Mouse (Mus musculus) MEL (cell line): ENCODE results near the gene Limch1. TPM values are rescaled to one million over a fixed set of nuclear protein-coding genes. Genes with fewer than 3 reads are reported as not detected.

Source experiments
- DNase-seq: peaks from one replicate; pipeline ENCODE4 v3.0.0; 2011; ENCODE audit warnings: low read depth, low spot score
- H3K27ac ChIP-seq: 2 replicates; pipeline ENCODE4 v1.5.1; 2012; ENCODE audit warnings: low read depth, mild to moderate bottlenecking, control low read depth, low read length, moderate library complexity; ENCODE audit not compliant: control insufficient read depth
- H3K27me3 ChIP-seq, 2 experiments: fragments of 150-350 bp in 1 of 2; sonication (generic) in 1 of 2; 2 replicates each; pipeline ENCODE4 v1.6.1; 2012; ENCODE audit warnings: low read length in 2 of 2, mild to moderate bottlenecking in 2 of 2, improper control_type of control experiment in 1 of 2, moderate library complexity in 1 of 2; ENCODE audit not compliant: insufficient read depth in 2 of 2, control insufficient read depth in 1 of 2
- H3K36me3 ChIP-seq, 2 experiments: 2 replicates each; pipeline ENCODE4 v1.6.1; 2012 to 2014; ENCODE audit warnings: low read length in 2 of 2, improper control_type of control experiment in 1 of 2, inconsistent platforms in 1 of 2, mild to moderate bottlenecking in 1 of 2; ENCODE audit not compliant: insufficient read depth in 2 of 2, control insufficient read depth in 1 of 2
- H3K4me1 ChIP-seq, 2 experiments: fragments of 150-350 bp in 1 of 2; sonication (generic) in 1 of 2; 2 replicates each; pipeline ENCODE4 v1.6.1; 2012; ENCODE audit warnings: low read length in 2 of 2, improper control_type of control experiment in 1 of 2, mild to moderate bottlenecking in 1 of 2; ENCODE audit not compliant: insufficient read depth in 2 of 2, control insufficient read depth in 1 of 2
- H3K4me3 ChIP-seq, 2 experiments: fragments of 150-350 bp in 1 of 2; sonication (generic) in 1 of 2; 2 replicates each; pipeline ENCODE4 v1.5.1; 2012; ENCODE audit warnings: low read depth in 2 of 2, low read length in 2 of 2, mild to moderate bottlenecking in 2 of 2, moderate library complexity in 2 of 2, control low read depth in 1 of 2, improper control_type of control experiment in 1 of 2; ENCODE audit not compliant: control insufficient read depth in 1 of 2, insufficient read depth in 1 of 2
- H3K79me2 ChIP-seq: 2 replicates; pipeline ENCODE4 v1.6.1; 2012; ENCODE audit warnings: mild to moderate bottlenecking, low read length, moderate library complexity; ENCODE audit not compliant: control insufficient read depth, poor library complexity, insufficient read depth
- H3K9ac ChIP-seq: 2 replicates; pipeline ENCODE4 v1.6.1; 2012; ENCODE audit warnings: low read depth, mild to moderate bottlenecking, control low read depth, low read length, moderate library complexity; ENCODE audit not compliant: control insufficient read depth, poor library complexity, severe bottlenecking
- H3K9me3 ChIP-seq: fragments of 150-350 bp; sonication (generic); replicated peaks from 2 replicates; pipeline ENCODE4 v1.6.1; 2012; ENCODE audit warnings: mild to moderate bottlenecking, low read length, improper control_type of control experiment, moderate library complexity; ENCODE audit not compliant: insufficient read depth
- BHLHE40 ChIP-seq: IDR thresholded peaks from 2 replicates; pipeline ENCODE4 v1.6.1; 2012; ENCODE audit warnings: low read depth, mild to moderate bottlenecking, inconsistent platforms, low read length, improper control_type of control experiment, borderline replicate concordance
- CTCF ChIP-seq, 3 experiments: IDR thresholded peaks in 2 of 3; conservative IDR thresholded peaks in 1 of 3; 2 replicates each; pipeline ENCODE4 v1.5.1; 2011 to 2012; ENCODE audit warnings: low read length in 3 of 3, low read depth in 2 of 3, mild to moderate bottlenecking in 2 of 3, improper control_type of control experiment in 1 of 3, inconsistent platforms in 1 of 3, mixed read lengths in 1 of 3, moderate library complexity in 1 of 3; ENCODE audit not compliant: control insufficient read depth in 1 of 3, insufficient read depth in 1 of 3, poor library complexity in 1 of 3, severe bottlenecking in 1 of 3
- E2F4 ChIP-seq: IDR thresholded peaks from 2 replicates; pipeline ENCODE4 v1.6.1; 2011; ENCODE audit warnings: low read depth, low read length, improper control_type of control experiment, borderline replicate concordance
- ELF1 ChIP-seq: IDR thresholded peaks from 2 replicates; pipeline ENCODE4 v1.6.1; 2014; ENCODE audit warnings: low read depth, mild to moderate bottlenecking, inconsistent platforms, low read length, improper control_type of control experiment, moderate library complexity
- EP300 ChIP-seq, 2 experiments: IDR thresholded peaks; 2 replicates each; pipeline ENCODE4 v1.6.1; 2011; ENCODE audit warnings: improper control_type of control experiment in 2 of 2, low read length in 2 of 2, low read depth in 1 of 2, mild to moderate bottlenecking in 1 of 2
- ETS1 ChIP-seq: IDR thresholded peaks from 2 replicates; pipeline ENCODE4 v1.6.1; 2012; ENCODE audit warnings: low read depth, mild to moderate bottlenecking, inconsistent platforms, low read length, improper control_type of control experiment, moderate library complexity
- GABPA ChIP-seq: IDR thresholded peaks from 2 replicates; pipeline ENCODE4 v1.6.1; 2012; ENCODE audit warnings: low read depth, mild to moderate bottlenecking, inconsistent platforms, low read length, improper control_type of control experiment, moderate library complexity
- JUND ChIP-seq: IDR thresholded peaks from 2 replicates; pipeline ENCODE4 v1.6.1; 2011; ENCODE audit warnings: low read depth, mild to moderate bottlenecking, improper control_type of control experiment, low read length
- MAX ChIP-seq: IDR thresholded peaks from 2 replicates; pipeline ENCODE4 v1.6.1; 2011; ENCODE audit warnings: low read length, improper control_type of control experiment
- MXI1 ChIP-seq: IDR thresholded peaks from 2 replicates; pipeline ENCODE4 v1.6.1; 2011; ENCODE audit warnings: mild to moderate bottlenecking, low read depth, low read length, improper control_type of control experiment
- NELFE ChIP-seq: IDR thresholded peaks from 2 replicates; pipeline ENCODE4 v1.6.1; 2011; ENCODE audit warnings: low read depth, low read length, improper control_type of control experiment
- NRF1 ChIP-seq: IDR thresholded peaks from 2 replicates; pipeline ENCODE4 v1.6.1; 2014; ENCODE audit warnings: low read depth, mild to moderate bottlenecking, inconsistent platforms, low read length, improper control_type of control experiment, moderate library complexity; ENCODE audit not compliant: poor library complexity, insufficient read depth, severe bottlenecking
- POLR2A ChIP-seq, 2 experiments: IDR thresholded peaks; 2 replicates each; pipeline ENCODE4 v1.6.1; 2011 to 2012; ENCODE audit warnings: low read length in 2 of 2, mild to moderate bottlenecking in 2 of 2, control low read depth in 1 of 2, improper control_type of control experiment in 1 of 2, low read depth in 1 of 2, moderate library complexity in 1 of 2; ENCODE audit not compliant: control insufficient read depth in 1 of 2, insufficient read depth in 1 of 2, poor library complexity in 1 of 2
- POLR2AphosphoS2 ChIP-seq: IDR thresholded peaks from 2 replicates; pipeline ENCODE4 v1.6.1; 2011; ENCODE audit warnings: low read length, improper control_type of control experiment
- RAD21 ChIP-seq: IDR thresholded peaks from 2 replicates; pipeline ENCODE4 v1.6.1; 2011; ENCODE audit warnings: mild to moderate bottlenecking, low read depth, low read length, improper control_type of control experiment
- SMC3 ChIP-seq: IDR thresholded peaks from 2 replicates; pipeline ENCODE4 v1.6.1; 2011; ENCODE audit warnings: low read depth, low read length, improper control_type of control experiment
- TAL1 ChIP-seq: IDR thresholded peaks from 2 replicates; pipeline ENCODE4 v1.6.1; 2012; ENCODE audit warnings: mild to moderate bottlenecking, inconsistent platforms, low read length, moderate library complexity, mixed read lengths
- TBP ChIP-seq: IDR thresholded peaks from 2 replicates; pipeline ENCODE4 v1.8.0; 2011; ENCODE audit warnings: low read depth, low read length, improper control_type of control experiment
- TCF12 ChIP-seq: IDR thresholded peaks from 2 replicates; pipeline ENCODE4 v1.6.1; 2014; ENCODE audit warnings: low read depth, mild to moderate bottlenecking, inconsistent platforms, low read length, improper control_type of control experiment, moderate library complexity
- USF1 ChIP-seq: IDR thresholded peaks from 2 replicates; pipeline ENCODE4 v1.6.1; 2014; ENCODE audit warnings: low read depth, mild to moderate bottlenecking, inconsistent platforms, low read length, improper control_type of control experiment, moderate library complexity
- ZC3H11A ChIP-seq: IDR thresholded peaks from 2 replicates; pipeline ENCODE4 v1.6.1; 2012; ENCODE audit warnings: low read depth, mild to moderate bottlenecking, inconsistent platforms, low read length, improper control_type of control experiment
- ZMIZ1 ChIP-seq: IDR thresholded peaks from 2 replicates; pipeline ENCODE4 v1.6.1; 2012; ENCODE audit warnings: low read depth, mild to moderate bottlenecking, inconsistent platforms, low read length, improper control_type of control experiment, moderate library complexity
- polyA plus RNA-seq, 2 experiments: library from polyadenylated mRNA; stranded (reverse) in 1 of 2; unstranded in 1 of 2; fragments of >175 nt in 1 of 2; fragments of >200 nt in 1 of 2; gene quantifications; 2 replicates each; pipeline versions ENCODE4 v1.2.1 to v1.2.4; 2012; ENCODE audit warnings: low replicate concordance in 2 of 2, low read depth in 1 of 2; ENCODE audit not compliant: insufficient read length in 2 of 2, insufficient read depth in 1 of 2, missing spikeins in 1 of 2
- total RNA-seq: library from RNA; depleted of rRNA; stranded (reverse); fragments of 300-350 nt; gene quantifications from 2 replicates; pipeline ENCODE4 v1.2.3, GENCODE M21; 2012

Gene Limch1
- total and polyA plus RNA-seq, 3 experiments, result not detected

DNA sequence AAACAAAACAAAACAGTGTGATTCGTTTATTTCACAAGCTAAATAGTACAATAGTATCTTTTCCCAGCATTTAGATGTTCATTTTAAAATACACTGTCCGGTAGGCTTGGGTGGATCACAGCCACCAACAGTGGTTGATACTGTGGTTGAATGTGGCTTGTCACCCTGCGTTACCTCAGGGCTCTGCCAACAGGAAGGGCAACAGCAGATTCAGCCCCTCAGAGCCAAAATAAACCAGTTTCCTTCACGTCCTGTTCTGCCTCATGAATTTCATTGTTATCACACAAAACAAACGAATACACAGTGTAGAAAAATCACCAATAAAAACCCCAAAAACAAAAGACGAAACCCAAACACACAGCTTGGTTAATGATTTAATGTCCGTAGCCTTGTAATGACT is 102.5 kb downstream of the Limch1 start:
- Histone ChIP-seq H3K9me3 (no peaks in the 10 kb centered on the region), H3K27me3 (no peaks in the 10 kb centered on the region)
- no peak for DNase-seq

DNA sequence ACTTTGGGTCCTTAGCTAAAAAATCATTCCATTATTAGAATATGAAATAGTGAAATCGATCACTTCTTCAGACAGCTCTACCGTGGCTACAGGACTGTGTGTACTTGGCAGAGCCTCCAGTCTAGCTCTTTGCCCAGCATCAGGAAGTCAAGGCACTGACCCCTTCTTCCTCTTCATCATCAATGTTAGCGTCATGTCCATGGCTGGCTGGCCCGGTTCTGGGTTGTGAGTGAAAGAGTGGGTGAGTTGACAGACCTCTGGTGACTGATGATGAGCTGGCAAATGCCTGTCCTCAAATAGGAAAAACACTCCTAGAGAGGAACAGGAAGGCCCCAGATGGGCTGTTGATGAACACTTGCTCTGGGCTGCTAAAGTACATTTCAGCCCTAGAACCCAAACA is 103.5 kb downstream of the Limch1 start:
- Histone ChIP-seq H3K4me1 (no peaks in the 10 kb centered on the region), H3K4me3 (no peak overlapping the region), H3K36me3 (no peaks in the 10 kb centered on the region)
- no peak for TF ChIP-seq TBP
- TF ChIP-seq TAL1, result no peak
- no peak for TF ChIP-seq ELF1
- TF ChIP-seq RAD21, result no peak
- no peak for TF ChIP-seq NELFE
- no peak for TF ChIP-seq MAX
- TF ChIP-seq MXI1, result no peak
- TF ChIP-seq, all 39 proteins: peak for 0
- Histone ChIP-seq H3K27ac (no peak overlapping the region), H3K79me2 (no peaks in the 10 kb centered on the region), H3K9ac (no peak overlapping the region), H3K9me3 (no peaks in the 10 kb centered on the region), H3K27me3 (no peaks in the 10 kb centered on the region)
- DNase-seq, result no peak

More for the DNA sequence above, 102.5 kb downstream of the Limch1 start:
- Histone ChIP-seq H3K36me3 (no peaks in the 10 kb centered on the region), H3K4me3 (no peak overlapping the region), H3K4me1 (no peaks in the 10 kb centered on the region), H3K79me2 (no peaks in the 10 kb centered on the region), H3K9ac (no peak overlapping the region), H3K27ac (no peak overlapping the region)
- TF ChIP-seq ELF1, result no peak
- TF ChIP-seq CTCF (IDR thresholded peaks at IDR 0.05 in 2 of 3, conservative IDR thresholded peaks at IDR 0.05 in 1 of 3; ENCODE audit: control insufficient read depth in 1 of 3, insufficient read depth in 1 of 3, low read depth in 2 of 3, low read length in 3 of 3, poor library complexity in 1 of 3, severe bottlenecking in 1 of 3), result no peak
- no peak for TF ChIP-seq TCF12
- TF ChIP-seq ETS1, result no peak
- no peak for TF ChIP-seq JUND
- no peak for TF ChIP-seq ZC3H11A
- no peak for TF ChIP-seq EP300 (IDR thresholded peaks at IDR 0.05; ENCODE audit: low read depth in 1 of 2, low read length in 2 of 2)

DNA sequence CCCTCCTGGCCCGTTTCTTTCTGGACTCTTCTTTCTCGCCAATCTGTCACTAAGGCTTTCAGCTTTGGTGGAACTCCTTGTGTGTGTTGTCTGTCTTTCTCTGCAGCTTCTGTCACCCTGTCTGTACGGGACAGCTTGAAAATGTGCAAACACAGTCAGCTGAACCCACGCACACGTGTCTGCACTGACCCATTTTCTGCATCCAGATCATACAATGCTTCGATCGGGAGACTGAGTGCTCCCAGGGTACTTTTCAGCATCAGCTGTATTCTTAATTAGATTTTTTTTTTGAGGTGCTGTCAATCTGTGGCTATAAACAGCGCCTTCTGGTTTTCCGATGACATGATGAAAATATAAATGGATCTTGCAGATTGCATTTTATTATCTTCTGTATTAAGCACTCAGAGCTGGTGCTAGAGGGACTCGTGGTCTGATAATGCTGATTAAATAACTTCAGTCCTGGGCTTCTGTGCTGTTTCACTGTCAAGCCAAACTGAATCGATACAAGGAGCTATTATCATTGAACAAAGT is 105.2 kb downstream of the Limch1 start:
- H3K9ac ChIP-seq, result no peak overlapping the region
- no peaks in the 10 kb centered on the region for H3K79me2 ChIP-seq
- H3K4me1 ChIP-seq, result no peaks in the 10 kb centered on the region
- H3K27me3 ChIP-seq, result no peaks in the 10 kb centered on the region
- DNase-seq, result no peak
- H3K4me3 ChIP-seq, result no peak overlapping the region
- TF ChIP-seq TAL1, result no peak
- no peak for TF ChIP-seq USF1
- TF ChIP-seq ZMIZ1, result no peak
- TF ChIP-seq NRF1, result no peak
- no peak for TF ChIP-seq POLR2AphosphoS2
- no peak for TF ChIP-seq E2F4
- no peak for TF ChIP-seq ZC3H11A
- TF ChIP-seq GABPA, result no peak
- no peak for TF ChIP-seq BHLHE40
- TF ChIP-seq POLR2A (IDR thresholded peaks at IDR 0.05; ENCODE audit: control insufficient read depth in 1 of 2, insufficient read depth in 1 of 2, low read depth in 1 of 2, low read length in 2 of 2, poor library complexity in 1 of 2), result no peak
- no peak for TF ChIP-seq SMC3
- TF ChIP-seq, all 39 proteins: peak for 0
- no peaks in the 10 kb centered on the region for H3K9me3 ChIP-seq
- no peaks in the 10 kb centered on the region for H3K36me3 ChIP-seq
- H3K27ac ChIP-seq, result no peak overlapping the region
